Mouse (Mus musculus) c-Kit-positive CD71-positive TER-119-positive erythroid progenitor cells, embryonic 14.5 days (primary cell): ENCODE measurements at regions not wholly inside any gene's neighbourhood (a gene's known extent, or its start where the extent isn't known, plus 50 kb on each side); places are given as distances from the start of the nearest gene placed in this dataset.

Source experiments
- DNase-seq: peaks from one replicate; pipeline ENCODE4 v3.0.0-alpha.2; 2013; ENCODE audit warnings: low spot score

DNA sequence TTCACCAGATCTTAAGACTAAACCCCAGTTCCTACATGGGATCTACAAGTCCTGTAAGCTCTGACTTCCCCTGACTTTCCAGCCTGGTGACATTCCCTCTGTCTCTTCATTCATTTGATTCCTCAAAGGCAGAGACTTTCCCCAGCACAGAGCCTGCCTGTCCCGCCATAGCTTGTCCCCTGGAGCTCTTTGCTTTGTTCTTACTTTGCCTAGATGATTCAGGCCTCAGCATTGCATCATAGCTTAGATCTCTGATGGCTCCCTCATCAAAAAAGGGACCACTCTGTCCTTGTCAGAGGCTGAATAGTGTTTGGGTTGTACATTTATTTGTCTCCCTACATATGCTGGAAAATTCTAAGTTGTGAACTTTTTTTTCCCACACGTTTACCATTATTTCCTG, 57.6 kb upstream of the Exoc6 start:
- no peak for DNase-seq

GRCm38 (mm10) chr19:37493378-37493777, 56.8 kb upstream of the Exoc6 start:
- no peak for DNase-seq

DNA sequence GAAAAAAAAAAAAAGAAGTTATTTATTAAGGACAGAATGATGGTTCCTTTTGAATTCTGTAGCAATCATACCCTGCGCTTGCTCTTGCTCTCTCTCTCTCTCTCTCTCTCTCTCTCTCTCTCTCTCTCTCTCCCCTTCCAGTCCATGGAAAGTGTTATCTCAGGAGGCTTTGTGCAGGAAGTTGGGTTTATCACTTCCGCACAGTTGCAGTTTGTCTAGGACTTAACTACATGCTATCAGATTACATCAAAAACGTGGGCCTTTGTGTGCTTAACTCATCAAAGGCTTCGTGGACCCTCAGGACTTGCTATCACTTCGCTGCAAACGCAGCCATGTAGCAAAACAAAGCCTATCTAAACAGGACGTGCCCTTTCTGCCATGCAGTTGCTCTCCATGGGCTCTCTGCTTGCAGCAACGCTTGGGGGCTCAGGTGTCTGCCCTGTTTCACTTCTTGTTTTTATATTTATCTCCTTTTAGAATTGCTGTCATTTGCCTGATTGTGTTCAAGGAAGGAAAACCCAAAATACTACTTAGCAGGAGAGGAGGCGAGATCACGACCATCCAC, 56.2 kb upstream of the Exoc6 start:
- DNase-seq, result peak; percentile 40

DNA sequence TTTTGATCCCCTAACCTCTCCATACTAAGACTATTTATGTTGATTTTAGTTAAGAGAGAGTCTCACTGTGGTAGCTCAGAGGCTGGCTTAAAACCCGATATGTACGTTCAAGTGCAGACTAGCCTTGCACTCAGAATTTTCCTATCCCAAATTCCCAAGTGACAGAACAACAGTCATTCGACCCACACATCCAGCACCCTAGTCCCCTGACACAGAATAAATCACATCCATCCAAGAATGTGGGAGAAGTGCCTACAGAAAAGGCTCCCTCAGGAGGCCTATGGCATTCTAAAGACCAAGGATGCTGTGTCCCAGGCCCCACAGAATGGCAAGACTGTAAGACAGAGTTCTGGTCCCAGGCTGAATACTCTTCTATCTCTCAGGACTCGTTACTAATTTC, 55.4 kb upstream of the Exoc6 start:
- no peak for DNase-seq

GRCm38 (mm10) chr19:37495319-37496270, 54.6 kb upstream of the Exoc6 start:
- no peak for DNase-seq

DNA sequence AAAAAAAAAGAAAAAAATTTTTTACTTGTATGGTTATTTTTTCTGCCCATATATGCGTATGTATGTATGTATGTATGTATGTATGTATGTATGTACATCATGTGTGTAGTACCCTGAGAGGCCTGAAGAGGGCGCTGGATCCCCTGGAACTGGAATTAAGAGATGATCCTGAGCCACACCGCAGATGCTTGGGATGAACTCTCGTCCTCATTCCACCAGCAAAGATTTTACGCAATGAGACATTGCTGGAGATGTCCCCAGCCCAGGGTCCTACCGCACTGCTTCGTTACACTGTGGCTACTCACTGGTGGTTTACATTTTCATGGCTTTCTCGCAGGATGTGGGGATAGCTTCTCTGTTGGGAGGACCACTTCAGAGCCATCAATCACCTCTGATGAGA, 53.5 kb upstream of the Exoc6 start:
- no peak for DNase-seq

DNA sequence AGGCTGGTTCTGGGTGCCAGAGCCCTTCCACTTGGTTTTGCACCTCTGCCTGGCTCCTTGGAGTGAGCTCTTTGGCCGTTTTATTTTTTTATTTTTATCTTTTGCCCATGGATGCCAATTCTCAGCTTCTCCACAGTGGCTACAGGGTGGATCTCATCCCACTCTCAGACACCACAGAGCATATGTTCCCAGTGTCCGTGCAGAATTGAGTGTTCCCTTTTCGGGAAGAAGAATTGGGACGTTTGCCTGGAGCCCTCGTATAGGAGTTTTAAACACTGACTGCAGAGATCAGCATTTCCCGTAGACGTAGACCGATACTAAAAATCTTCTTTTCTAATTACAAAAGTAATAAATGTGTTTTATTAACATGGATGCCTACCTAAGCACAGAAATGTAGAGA, 53.1 kb upstream of the Exoc6 start:
- no peak for DNase-seq

DNA sequence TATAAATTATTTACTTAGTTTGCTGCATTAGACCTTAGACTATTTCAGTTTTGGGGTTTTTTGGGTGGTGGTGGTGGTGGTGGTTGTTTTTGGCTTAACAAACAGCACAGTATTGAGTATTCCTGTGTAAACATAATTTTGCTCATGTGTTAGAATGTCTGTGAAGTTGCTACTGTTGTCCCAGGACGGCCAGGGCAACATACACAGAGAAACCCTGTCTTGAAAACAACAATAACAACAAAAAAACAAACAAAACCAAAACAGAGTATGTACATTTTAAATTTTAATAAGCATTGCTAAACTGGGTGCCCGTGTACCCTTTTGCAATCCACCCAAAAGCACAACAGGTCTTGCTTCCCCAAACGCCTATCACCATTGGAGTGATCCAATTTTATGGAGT, 51.8 kb upstream of the Exoc6 start:
- DNase-seq, result no peak
